Mouse (Mus musculus): ENCODE measurements at regions not wholly inside any gene's neighbourhood (a gene's known extent, or its start where the extent isn't known, plus 50 kb on each side); places are given as distances from the start of the nearest gene placed in this dataset.
A peak's percentile ranks its signal among the peaks of the same experiment; 100 is the strongest.

GRCm38 (mm10) chr3:144378524-144379225 lies 173.7 kb upstream of the Lmo4 start:
- H3K4me1 ChIP-seq = peaks cover 56% of the 10 kb centered on the region
- H3K36me3 ChIP-seq = no peaks in the 10 kb centered on the region
- peaks cover 32% of the 10 kb centered on the region for H3K27me3 ChIP-seq
- H3K9ac ChIP-seq = no peak overlapping the region
- ATAC-seq (ENCODE audit: insufficient number of reproducible peaks, insufficient read depth, low FRiP score, low TSS enrichment, low read depth) = no peak
- H3K9me3 ChIP-seq = no peaks in the 10 kb centered on the region
- WGBS = 55% methylated on average over 8 of the region's 8 CpGs
- H3K4me3 ChIP-seq = no peak overlapping the region
- H3K27ac ChIP-seq = no peak overlapping the region
- no peak overlapping the region for H3K4me2 ChIP-seq

GRCm38 (mm10) chr3:144377626-144378523 lies 172.9 kb upstream of the Lmo4 start:
- Histone ChIP-seq H3K27me3 (peaks cover 35% of the 10 kb centered on the region), H3K4me2 (peak overlapping the region; percentile 35), H3K4me1 (peaks cover 56% of the 10 kb centered on the region), H3K9ac (no peak overlapping the region), H3K36me3 (no peaks in the 10 kb centered on the region), H3K4me3 (no peak overlapping the region), H3K27ac (peak overlapping the region; percentile 57; the same call in 1 of the 2 replicates), H3K9me3 (no peaks in the 10 kb centered on the region)
- ATAC-seq (ENCODE audit: insufficient number of reproducible peaks, insufficient read depth, low FRiP score, low TSS enrichment, low read depth) = no peak
- 11% methylated on average over 18 of the region's 18 CpGs for WGBS

DNA sequence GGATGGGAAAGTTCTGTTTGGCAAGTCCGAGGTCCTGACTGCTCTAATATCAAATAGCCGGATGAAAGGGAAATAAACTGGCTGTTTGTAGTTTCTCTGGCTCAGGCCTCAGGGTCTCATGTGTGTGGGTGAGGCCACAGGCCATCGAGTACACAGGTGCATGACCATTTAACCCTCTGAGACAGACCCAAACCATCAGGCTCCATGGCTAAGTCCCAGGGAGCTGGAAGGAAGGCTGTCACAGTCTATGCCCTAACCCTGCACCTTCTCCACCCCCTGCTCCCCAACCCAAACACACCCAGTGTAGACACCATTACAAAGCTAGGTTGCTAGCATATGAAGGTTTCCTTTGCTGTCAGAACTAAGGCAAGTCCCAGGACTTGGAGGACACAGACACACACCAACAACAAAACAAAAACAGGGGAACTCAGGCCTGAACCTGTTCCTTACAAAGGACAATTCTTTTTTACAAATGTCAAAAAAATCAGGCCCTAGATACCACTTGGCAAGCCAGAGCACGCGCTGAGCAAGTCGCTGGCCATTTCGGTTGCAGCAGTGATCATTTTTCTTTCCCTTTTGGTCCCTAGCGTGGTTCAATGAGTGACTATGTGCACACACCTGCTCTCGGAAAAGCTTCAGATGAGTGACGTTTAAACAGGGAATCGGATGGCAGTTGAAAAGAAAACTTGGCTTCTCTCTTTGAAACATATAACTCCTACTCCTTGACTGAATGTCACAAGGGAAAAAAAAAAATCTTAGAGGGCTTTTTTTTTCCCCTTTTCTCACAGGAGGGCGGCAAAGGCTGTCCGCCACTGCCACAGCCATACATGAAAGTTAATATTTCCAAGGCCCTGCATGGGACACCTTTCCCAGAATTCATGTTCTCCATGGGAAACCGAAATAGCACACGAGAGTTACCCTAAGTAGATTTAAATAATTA lies 171.7 kb upstream of the Lmo4 start:
- Histone ChIP-seq H3K36me3 (no peaks in the 10 kb centered on the region), H3K9ac (no peak overlapping the region), H3K27ac (0 out of 2 replicates have a peak overlapping the region, but pooled peaks have one; percentile 57), H3K9me3 (no peaks in the 10 kb centered on the region), H3K4me3 (no peak overlapping the region), H3K4me1 (peaks cover 52% of the 10 kb centered on the region), H3K27me3 (peaks cover 41% of the 10 kb centered on the region), H3K4me2 (no peak overlapping the region)
- WGBS = 44% methylated on average over 15 of the region's 15 CpGs
- no peak for ATAC-seq (ENCODE audit: insufficient number of reproducible peaks, insufficient read depth, low FRiP score, low TSS enrichment, low read depth)

DNA sequence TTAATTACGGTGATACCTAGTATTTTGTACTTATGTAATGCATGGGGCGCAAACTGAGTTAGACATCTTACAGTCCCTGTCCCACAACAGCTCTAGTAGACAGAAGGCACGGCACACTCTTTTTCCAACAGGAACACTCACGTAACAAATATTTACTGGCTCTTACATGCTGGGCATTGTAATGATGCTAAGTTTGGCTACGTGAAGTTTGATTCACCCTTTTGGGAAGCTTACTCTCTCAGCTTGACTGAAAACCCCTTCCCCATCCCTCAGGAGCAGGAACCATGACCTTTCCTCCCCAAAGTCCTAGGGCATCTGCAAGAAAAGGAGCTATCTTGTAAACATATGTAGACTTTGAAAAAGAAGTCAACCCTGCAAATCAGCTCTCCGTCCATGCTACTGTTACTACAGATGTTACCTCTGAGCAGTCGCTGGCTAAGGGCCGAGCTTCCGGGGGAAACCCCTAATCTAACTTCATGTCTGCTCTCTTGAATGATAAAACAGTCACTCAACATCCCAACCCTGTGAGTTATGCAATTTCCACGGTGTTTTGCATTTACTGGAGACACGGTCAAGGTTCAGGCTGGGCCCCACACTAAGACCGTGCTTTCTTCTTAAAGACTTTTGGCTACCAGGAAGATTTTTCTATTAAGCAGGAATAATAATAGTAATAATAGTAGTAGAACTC lies 170.8 kb upstream of the Lmo4 start:
- Histone ChIP-seq H3K9me3 (no peaks in the 10 kb centered on the region), H3K36me3 (no peaks in the 10 kb centered on the region), H3K4me3 (no peak overlapping the region), H3K4me2 (no peak overlapping the region), H3K4me1 (peaks cover 45% of the 10 kb centered on the region), H3K9ac (no peak overlapping the region), H3K27ac (no peak overlapping the region), H3K27me3 (peaks cover 41% of the 10 kb centered on the region)
- no peak for ATAC-seq (ENCODE audit: insufficient number of reproducible peaks, insufficient read depth, low FRiP score, low TSS enrichment, low read depth)
- WGBS = 75% methylated on average over 12 of the region's 12 CpGs

DNA sequence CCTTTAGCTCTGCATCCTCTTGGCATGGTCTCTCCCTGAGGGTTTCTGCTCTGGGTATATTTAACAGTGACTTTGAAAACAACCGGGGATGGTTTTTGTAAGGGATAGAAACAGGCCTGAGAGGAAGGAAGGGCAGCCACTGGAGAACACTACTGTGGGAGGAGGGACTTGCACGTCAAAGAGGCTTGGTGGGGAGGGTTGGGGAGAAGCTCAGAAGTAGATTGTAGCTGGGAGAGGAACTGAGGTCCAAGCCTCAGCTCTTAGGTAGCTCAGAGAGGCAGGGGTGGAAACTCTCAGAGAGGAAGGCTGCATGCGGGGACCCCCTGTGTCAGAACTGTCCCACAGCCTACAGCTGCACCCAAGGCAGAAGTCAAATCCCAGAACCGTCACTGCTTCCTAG lies 163.3 kb upstream of the Lmo4 start:
- Histone ChIP-seq H3K9ac (no peak overlapping the region), H3K4me3 (no peak overlapping the region), H3K4me2 (no peak overlapping the region), H3K9me3 (no peaks in the 10 kb centered on the region), H3K27me3 (peaks cover 22% of the 10 kb centered on the region), H3K27ac (no peak overlapping the region), H3K36me3 (no peaks in the 10 kb centered on the region), H3K4me1 (peaks cover 28% of the 10 kb centered on the region)
- ATAC-seq (ENCODE audit: insufficient number of reproducible peaks, insufficient read depth, low FRiP score, low TSS enrichment, low read depth) = no peak
- WGBS = 45% methylated on average over 4 of the region's 4 CpGs

GRCm38 (mm10) chr3:144367766-144368116 lies 162.7 kb upstream of the Lmo4 start:
- H3K4me1 ChIP-seq = peaks cover 28% of the 10 kb centered on the region
- H3K9me3 ChIP-seq = no peaks in the 10 kb centered on the region
- peak overlapping the region; percentile 62 for H3K4me2 ChIP-seq
- peak overlapping the region; percentile 22 for H3K4me3 ChIP-seq
- H3K9ac ChIP-seq = peak overlapping the region; percentile 36; the same call in 1 of the 2 replicates
- 19% methylated on average over 7 of the region's 7 CpGs for WGBS
- H3K27me3 ChIP-seq = peaks cover 18% of the 10 kb centered on the region
- no peak for ATAC-seq (ENCODE audit: insufficient number of reproducible peaks, insufficient read depth, low FRiP score, low TSS enrichment, low read depth)
- no peak overlapping the region for H3K27ac ChIP-seq
- no peaks in the 10 kb centered on the region for H3K36me3 ChIP-seq

- Histone ChIP-seq H3K9ac (peak overlapping the region; percentile 36; the same call in 1 of the 2 replicates), H3K27ac (no peak overlapping the region), H3K36me3 (no peaks in the 10 kb centered on the region), H3K4me3 (peak overlapping the region; percentile 22), H3K9me3 (no peaks in the 10 kb centered on the region), H3K4me1 (peaks cover 28% of the 10 kb centered on the region), H3K4me2 (peak overlapping the region; percentile 62), H3K27me3 (peaks cover 13% of the 10 kb centered on the region)
- ATAC-seq (ENCODE audit: insufficient number of reproducible peaks, insufficient read depth, low FRiP score, low TSS enrichment, low read depth) = no peak
- 15% methylated on average over 22 of the region's 22 CpGs for WGBS
Measured at GRCm38 (mm10) chr3:144366976-144367765, 162.2 kb upstream of the Lmo4 start.

DNA sequence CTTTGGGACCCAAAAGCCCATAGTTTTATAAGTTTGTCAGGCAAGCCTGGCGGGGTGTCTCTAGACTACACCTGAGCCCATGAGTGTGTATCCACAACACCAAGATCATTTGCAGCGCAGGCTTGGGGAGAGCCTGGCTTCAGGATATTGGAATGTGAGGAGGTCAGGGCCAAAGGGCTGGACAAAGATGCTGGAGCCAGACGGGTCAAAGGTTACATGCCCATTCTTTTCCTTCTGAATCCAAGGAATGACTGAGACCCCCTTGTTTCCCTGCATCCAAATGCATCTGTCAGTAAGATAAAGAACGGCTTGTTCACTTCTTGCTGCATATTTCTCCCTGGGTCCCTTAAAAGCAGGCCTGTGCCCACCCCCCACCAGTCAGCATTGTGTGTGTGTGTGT lies 160.9 kb upstream of the Lmo4 start:
- Histone ChIP-seq H3K36me3 (no peaks in the 10 kb centered on the region), H3K9me3 (no peaks in the 10 kb centered on the region), H3K4me2 (no peak overlapping the region), H3K9ac (no peak overlapping the region), H3K4me1 (peaks cover 31% of the 10 kb centered on the region), H3K27me3 (peaks cover 13% of the 10 kb centered on the region), H3K4me3 (no peak overlapping the region), H3K27ac (no peak overlapping the region)
- ATAC-seq (ENCODE audit: insufficient number of reproducible peaks, insufficient read depth, low FRiP score, low TSS enrichment, low read depth) = no peak
- WGBS = 54% methylated on average over 4 of the region's 4 CpGs

DNA sequence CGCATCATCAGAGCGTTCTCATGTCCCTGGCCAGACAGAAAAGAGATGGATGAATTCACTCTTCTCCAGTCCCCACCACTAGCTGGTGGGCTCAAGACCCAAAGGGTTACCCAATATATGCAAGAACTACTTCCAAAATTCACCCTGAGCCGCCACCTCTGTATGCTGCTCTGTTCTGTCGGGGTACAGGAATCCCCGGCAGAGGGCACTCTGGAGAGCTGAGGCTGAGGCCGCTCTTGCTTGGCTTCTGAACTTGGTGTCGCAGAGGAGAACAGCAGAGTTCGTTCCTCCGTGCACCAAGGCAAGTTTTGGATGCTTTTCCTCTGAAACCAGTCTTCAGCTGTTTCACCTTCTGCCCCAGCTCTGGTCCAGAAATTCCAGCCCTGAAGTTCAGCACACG lies 157.5 kb upstream of the Lmo4 start:
- ATAC-seq (ENCODE audit: insufficient number of reproducible peaks, insufficient read depth, low FRiP score, low TSS enrichment, low read depth) = no peak
- peaks cover 19% of the 10 kb centered on the region for H3K4me1 ChIP-seq
- H3K27ac ChIP-seq = no peak overlapping the region
- H3K27me3 ChIP-seq = peaks cover 5% of the 10 kb centered on the region; the same call in 1 of the 2 replicates
- WGBS = 57% methylated on average over 10 of the region's 10 CpGs
- no peak overlapping the region for H3K4me3 ChIP-seq
- H3K9ac ChIP-seq = no peak overlapping the region
- no peaks in the 10 kb centered on the region for H3K9me3 ChIP-seq
- no peak overlapping the region for H3K4me2 ChIP-seq
- no peaks in the 10 kb centered on the region for H3K36me3 ChIP-seq

GRCm38 (mm10) chr3:144361203-144361978 lies 156.4 kb upstream of the Lmo4 start:
- Histone ChIP-seq H3K27ac (no peak overlapping the region), H3K4me1 (peaks cover 15% of the 10 kb centered on the region), H3K9me3 (no peaks in the 10 kb centered on the region), H3K9ac (no peak overlapping the region), H3K36me3 (no peaks in the 10 kb centered on the region), H3K4me3 (no peak overlapping the region), H3K4me2 (no peak overlapping the region), H3K27me3 (peaks cover 5% of the 10 kb centered on the region; the same call in 1 of the 2 replicates)
- no peak for ATAC-seq (ENCODE audit: insufficient number of reproducible peaks, insufficient read depth, low FRiP score, low TSS enrichment, low read depth)
- WGBS = 53% methylated on average over 4 of the region's 4 CpGs

All from embryonic facial prominence, embryonic 13.5 days (tissue).